8 mouse cellular contexts compared by ENCODE assay signal in genomic region chr9:95675064-95675699, GRCm38 (mm10). TPM values are rescaled to one million over a fixed set of nuclear protein-coding genes. Genes with fewer than 3 reads are reported as not detected.
DNase-seq lines count a peak whose midpoint lies in the region; ATAC-seq and TF ChIP-seq lines count a peak whose summit lies in the region.

No protein-coding gene starts in this region.

- no peaks in the 10 kb centered on the region for H3K27me3 ChIP-seq in kidney, adult 2 months (replicated peaks; ENCODE audit: control insufficient read depth, insufficient read depth, low read length)
- H3K27me3 ChIP-seq in kidney, embryonic 16.5 days (ENCODE audit: insufficient read depth, low read length): no peaks in the 10 kb centered on the region
- H3K27me3 ChIP-seq in midbrain, postnatal 0 days (ENCODE audit: insufficient read depth, low read length): no peaks in the 10 kb centered on the region

- no peak overlapping the region for H3K9ac ChIP-seq in kidney, embryonic 16.5 days (replicated peaks; ENCODE audit: low read length)
- no peak overlapping the region for H3K9ac ChIP-seq in midbrain, postnatal 0 days (replicated peaks; ENCODE audit: low read length, poor library complexity, severe bottlenecking)

- WGBS in kidney, adult 2 months: 48% methylated on average over 9 of the region's 9 CpGs
- WGBS in kidney, embryonic 16.5 days: 84% methylated on average over 9 of the region's 9 CpGs
- 73% methylated on average over 9 of the region's 9 CpGs for WGBS in midbrain, postnatal 0 days

- DNase-seq in kidney, adult 2 months: peak; percentile 93
- peak; percentile 56 for DNase-seq in brain, adult 2 months (ENCODE audit: low read depth, low spot score)
- DNase-seq in gastrocnemius, adult 18-20 months (ENCODE audit: low spot score): peak; percentile 79
- peak; percentile 62 for DNase-seq in kidney, postnatal 10 days
- DNase-seq in midbrain, postnatal 0 days (ENCODE audit: low spot score): peak; percentile 86
- no peak for DNase-seq in spleen, adult 18-20 months

- H3K4me2 ChIP-seq in kidney, embryonic 16.5 days (replicated peaks; ENCODE audit: low read depth, low read length): no peak overlapping the region
- no peak overlapping the region for H3K4me2 ChIP-seq in midbrain, postnatal 0 days (ENCODE audit: low read depth, low read length, poor library complexity, severe bottlenecking)

- no peak for TF ChIP-seq CTCF in kidney, adult 2 months (conservative IDR thresholded peaks at IDR 0.05; ENCODE audit: insufficient read depth, insufficient read length, low read depth, low read length)
- TF ChIP-seq CTCF in midbrain, postnatal 0 days (IDR thresholded peaks at IDR 0.05): no peak

- no peak for ATAC-seq in kidney, embryonic 16.5 days (ENCODE audit: low FRiP score, low TSS enrichment)
- ATAC-seq in midbrain, postnatal 0 days (ENCODE audit: low FRiP score): peak; percentile 70
- no peak for ATAC-seq in granulocyte monocyte progenitor cell, adult 5-6 weeks (replicated peaks; ENCODE audit: poor library complexity, severe bottlenecking)

- H3K27ac ChIP-seq in kidney, adult 2 months (ENCODE audit: insufficient read depth, low read depth, low read length): peak overlapping the region; percentile 62; the same call in 1 of the 2 replicates
- H3K27ac ChIP-seq in kidney, embryonic 16.5 days (ENCODE audit: low read length): no peak overlapping the region
- no peak overlapping the region for H3K27ac ChIP-seq in midbrain, postnatal 0 days (ENCODE audit: low read depth, low read length)

- H3K4me3 ChIP-seq in kidney, adult 2 months (ENCODE audit: insufficient read depth, low read depth, low read length): no peak overlapping the region
- no peak overlapping the region for H3K4me3 ChIP-seq in kidney, embryonic 16.5 days (ENCODE audit: low read length)
- H3K4me3 ChIP-seq in midbrain, postnatal 0 days (ENCODE audit: low read depth, low read length): no peak overlapping the region

- no peak for TF ChIP-seq POLR2A in kidney, adult 2 months (IDR thresholded peaks at IDR 0.05; ENCODE audit: low read depth, low read length)

- peaks cover 4% of the 10 kb centered on the region; the same call in 1 of the 2 replicates for H3K4me1 ChIP-seq in kidney, adult 2 months (ENCODE audit: control insufficient read depth, insufficient read depth, low read length)
- H3K4me1 ChIP-seq in kidney, embryonic 16.5 days (ENCODE audit: insufficient read depth, low read length): no peaks in the 10 kb centered on the region
- H3K4me1 ChIP-seq in midbrain, postnatal 0 days (ENCODE audit: insufficient read depth, low read length): no peaks in the 10 kb centered on the region

- H3K9me3 ChIP-seq in kidney, embryonic 16.5 days (ENCODE audit: low read length): peaks cover 4% of the 10 kb centered on the region; the same call in 1 of the 2 replicates
- H3K9me3 ChIP-seq in midbrain, postnatal 0 days (ENCODE audit: low read length): no peaks in the 10 kb centered on the region

- H3K36me3 ChIP-seq in kidney, adult 2 months (ENCODE audit: control insufficient read depth, insufficient read depth, low read length): no peaks in the 10 kb centered on the region
- H3K36me3 ChIP-seq in kidney, embryonic 16.5 days (ENCODE audit: insufficient read depth, low read length): no peaks in the 10 kb centered on the region
- H3K36me3 ChIP-seq in midbrain, postnatal 0 days (ENCODE audit: insufficient read depth, low read length): no peaks in the 10 kb centered on the region

RNA-seq across cellular contexts. Expression of gene Pcolce2, which starts 37.8 kb away (rescaled TPM):
- polyA plus RNA-seq in kidney, adult 2 months (2012; rRNA removed): 0.78 and 0.90 TPM in 2 replicates
- polyA plus RNA-seq in kidney, embryonic 16.5 days (2015; fragmentation: Nextera tagmentation; extraction: Ambion mirVana): 1.00 and 1.3 TPM in 2 replicates
- total RNA-seq in gastrocnemius, adult 18-20 months (2021): 10 to 100 TPM in 1 of 2 experiments, 1 to 10 TPM in 1; 7.6 to 10.6 TPM
- total RNA-seq in midbrain, postnatal 0 days (2014; rRNA removed): 0.66 and 1.7 TPM in 2 replicates
- polyA plus RNA-seq in midbrain, postnatal 0 days (2015; fragmentation: Nextera tagmentation; extraction: Ambion mirVana): 2.0 and 2.1 TPM in 2 replicates
- total RNA-seq in granulocyte monocyte progenitor cell, adult 5-6 weeks (2014; fragmentation: Nextera tagmentation): not detected in 2 replicates
- not detected in 2 replicates for total RNA-seq in granulocyte monocyte progenitor cell, adult 5-6 weeks (2017)

Comparison
In these comparisons a context has a peak if more than half of its experiments do, and no peak if none do; other contexts are left out.
1. DNase-seq: peak in kidney, adult 2 months (single experiment), brain, adult 2 months (single experiment), gastrocnemius, adult 18-20 months (single experiment), kidney, postnatal 10 days (single experiment) and midbrain, postnatal 0 days (single experiment); none in spleen, adult 18-20 months (0 of 2).